11 mouse cellular contexts compared by ENCODE assay signal in the genomic region with DNA sequence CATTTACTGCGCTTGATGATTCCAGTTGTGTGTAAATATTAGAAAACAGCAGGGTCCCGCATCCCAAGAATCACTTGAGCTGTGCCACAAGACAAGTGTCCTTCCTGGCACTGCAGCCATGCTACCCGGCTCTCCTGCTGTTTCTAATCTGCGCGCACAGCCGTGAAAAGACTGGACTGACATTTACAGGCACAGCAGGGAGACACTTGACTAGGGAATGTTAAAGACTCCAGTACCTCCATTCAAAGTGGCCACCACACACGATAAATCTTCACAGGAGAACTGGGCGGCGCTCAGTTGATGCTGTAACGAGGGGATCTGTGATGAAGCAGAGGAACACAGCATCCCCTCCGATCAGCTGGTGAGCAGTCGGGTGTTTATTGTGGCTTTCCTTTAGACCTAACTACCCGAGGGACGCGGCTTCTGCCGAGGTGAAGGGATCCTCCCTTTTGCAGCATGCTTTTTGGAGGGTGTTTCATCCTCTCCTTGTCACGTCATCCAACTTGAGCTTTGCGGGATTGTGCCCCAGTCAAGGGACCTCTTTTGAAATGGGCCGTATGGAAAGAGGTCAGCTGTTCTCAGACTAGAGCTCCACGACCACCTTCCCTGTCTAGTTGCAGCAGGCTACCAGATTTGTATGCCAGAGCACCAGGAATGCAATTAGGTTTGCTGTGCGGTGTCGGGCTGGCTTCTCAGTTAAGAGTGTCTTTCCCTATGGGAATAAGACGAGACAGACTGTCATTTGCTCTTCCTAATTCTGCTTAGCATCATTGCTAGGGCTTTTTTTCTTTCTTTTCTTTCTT.
DNase-seq lines count a peak whose midpoint lies in the region; ATAC-seq lines count a peak whose summit lies in the region.
"Had no signal": no experiment of that assay in that cellular context is flagged by ENCODE, and none has a peak within 500 bp of the region (broad histone marks: within the 10 kb centered on the region; RNA-seq: fewer than 3 reads in every experiment).

No protein-coding gene starts in this region.

- no peaks in the 10 kb centered on the region for H3K27me3 ChIP-seq in heart, embryonic 12.5 days (replicated peaks)
- no peaks in the 10 kb centered on the region for H3K27me3 ChIP-seq in forebrain, embryonic 16.5 days (replicated peaks; ENCODE audit: control insufficient read depth, insufficient read depth, low read length)
- 0 out of 2 replicates have a peak, but pooled peaks cover 3% of the 10 kb centered on the region for H3K27me3 ChIP-seq in midbrain, embryonic 14.5 days (ENCODE audit: control insufficient read depth, insufficient read depth, low read length)
- H3K27me3 ChIP-seq: stomach, embryonic 15.5 days had no signal

- peaks cover 21% of the 10 kb centered on the region; the same call in 1 of the 2 replicates for H3K4me1 ChIP-seq in heart, embryonic 12.5 days (replicated peaks)
- peaks cover 32% of the 10 kb centered on the region for H3K4me1 ChIP-seq in forebrain, embryonic 16.5 days (replicated peaks; ENCODE audit: control insufficient read depth, insufficient read depth, low read length)
- H3K4me1 ChIP-seq in midbrain, embryonic 14.5 days (ENCODE audit: control insufficient read depth, insufficient read depth, low read length) = peaks cover 31% of the 10 kb centered on the region
- H3K4me1 ChIP-seq: stomach, embryonic 15.5 days had no signal

- DNase-seq in heart, adult 11 months = no peak
- peak; percentile 57 for DNase-seq in cerebellum, adult 8-10 months
- peak; percentile 71 for DNase-seq in midbrain, embryonic 14.5 days
- DNase-seq in adipocyte (ENCODE audit: low spot score) = no peak
- DNase-seq in right cerebral cortex, adult 18-20 months = no peak
- DNase-seq in ovary, adult 18-20 months (ENCODE audit: low spot score) = no peak
- DNase-seq: adrenal gland, adult 2 months; B cell, adult 2 months had no signal

- no peak overlapping the region for H3K4me3 ChIP-seq in heart, embryonic 12.5 days
- peak overlapping the region; percentile 28 for H3K4me3 ChIP-seq in forebrain, embryonic 16.5 days (replicated peaks; ENCODE audit: low read length)
- H3K4me3 ChIP-seq in midbrain, embryonic 14.5 days (replicated peaks; ENCODE audit: low read depth, low read length) = peak overlapping the region; percentile 19; the same call in 1 of the 2 replicates
- H3K4me3 ChIP-seq: stomach, embryonic 15.5 days had no signal

- H3K9me3 ChIP-seq in heart, embryonic 12.5 days (replicated peaks) = no peaks in the 10 kb centered on the region
- no peaks in the 10 kb centered on the region for H3K9me3 ChIP-seq in forebrain, embryonic 16.5 days (ENCODE audit: control insufficient read depth, low read length)
- H3K9me3 ChIP-seq in midbrain, embryonic 14.5 days (ENCODE audit: control insufficient read depth, low read length) = no peaks in the 10 kb centered on the region
- H3K9me3 ChIP-seq: stomach, embryonic 15.5 days had no signal

- no peaks in the 10 kb centered on the region for H3K36me3 ChIP-seq in heart, embryonic 12.5 days
- H3K36me3 ChIP-seq in forebrain, embryonic 16.5 days (ENCODE audit: control insufficient read depth, insufficient read depth) = no peaks in the 10 kb centered on the region
- no peaks in the 10 kb centered on the region for H3K36me3 ChIP-seq in midbrain, embryonic 14.5 days (ENCODE audit: control insufficient read depth, insufficient read depth, low read length)
- H3K36me3 ChIP-seq: stomach, embryonic 15.5 days had no signal

- no peak for ATAC-seq in heart, embryonic 12.5 days (ENCODE audit: insufficient number of reproducible peaks, low FRiP score)
- ATAC-seq in forebrain, embryonic 16.5 days = peak; percentile 43
- ATAC-seq in midbrain, embryonic 14.5 days (ENCODE audit: low FRiP score, low TSS enrichment) = no peak; the same call in 1 of the 2 replicates

- peak overlapping the region; percentile 43; the same call in 1 of the 2 replicates for H3K4me2 ChIP-seq in heart, embryonic 12.5 days
- H3K4me2 ChIP-seq in forebrain, embryonic 16.5 days (ENCODE audit: low read length) = peak overlapping the region; percentile 55
- peak overlapping the region; percentile 52 for H3K4me2 ChIP-seq in midbrain, embryonic 14.5 days (ENCODE audit: low read length)
- H3K4me2 ChIP-seq: stomach, embryonic 15.5 days had no signal

- no peak overlapping the region for H3K9ac ChIP-seq in heart, embryonic 12.5 days
- peak overlapping the region; percentile 45 for H3K9ac ChIP-seq in forebrain, embryonic 16.5 days (replicated peaks; ENCODE audit: low read depth, low read length)
- no peak overlapping the region; the same call in 1 of the 2 replicates for H3K9ac ChIP-seq in midbrain, embryonic 14.5 days (replicated peaks; ENCODE audit: low read length)
- H3K9ac ChIP-seq: stomach, embryonic 15.5 days had no signal

- WGBS in heart, embryonic 12.5 days = 61% methylated on average over 23 of the region's 23 CpGs
- WGBS in forebrain, embryonic 16.5 days = 5% methylated on average over 23 of the region's 23 CpGs
- 8% methylated on average over 23 of the region's 23 CpGs for WGBS in midbrain, embryonic 14.5 days

- no peak overlapping the region for H3K27ac ChIP-seq in heart, embryonic 12.5 days (ENCODE audit: poor library complexity, severe bottlenecking)
- H3K27ac ChIP-seq in forebrain, embryonic 16.5 days (ENCODE audit: low read length) = peak overlapping the region; percentile 85
- H3K27ac ChIP-seq in midbrain, embryonic 14.5 days (replicated peaks; ENCODE audit: low read depth, low read length) = peak overlapping the region; percentile 32
- H3K27ac ChIP-seq: stomach, embryonic 15.5 days had no signal

Comparison
In these comparisons a context has a peak if more than half of its experiments do, and no peak if none do; other contexts are left out.
1. DNase-seq: peak in cerebellum, adult 8-10 months (single experiment) and midbrain, embryonic 14.5 days (single experiment); none in heart, adult 11 months (single experiment), adipocyte (single experiment), right cerebral cortex, adult 18-20 months (single experiment) and ovary, adult 18-20 months (single experiment).
2. Peak in every context shown above with its lines, with median percentiles within 50 percentile points of each other: H3K4me2 ChIP-seq.